Mouse (Mus musculus) forebrain, embryonic 14.5 days (tissue): ENCODE measurements at regions not wholly inside any gene's neighbourhood (a gene's known extent, or its start where the extent isn't known, plus 50 kb on each side); places are given as distances from the start of the nearest gene placed in this dataset.

Experiments used
- ATAC-seq: fragments of 200-750 bp; cut with Nextera tagmentation; 2 replicates; pipeline ENCODE4 v1.8.0; 2017; ENCODE audit warnings: mild to moderate bottlenecking, moderate library complexity
- DNase-seq: peaks from one replicate; pipeline ENCODE4 v3.0.0-alpha.2; 2015; ENCODE audit warnings: low spot score
- H3K27ac ChIP-seq: fragments of 300-500 bp; sonication (generic); 2 replicates; pipeline ENCODE4 v1.5.1; 2014; ENCODE audit warnings: low read depth, mild to moderate bottlenecking, control low read depth, low read length, moderate library complexity
- H3K27me3 ChIP-seq: fragments of 300-500 bp; sonication (generic); replicated peaks from 2 replicates; pipeline ENCODE4 v1.6.1; 2014; ENCODE audit warnings: low read length, control low read depth, mixed read lengths; ENCODE audit not compliant: control insufficient read depth, insufficient read depth
- H3K36me3 ChIP-seq: fragments of 300-500 bp; sonication (generic); 2 replicates; pipeline ENCODE4 v1.6.1; 2014; ENCODE audit warnings: low read length, control low read depth; ENCODE audit not compliant: control insufficient read depth, insufficient read depth
- H3K4me1 ChIP-seq: fragments of 300-500 bp; sonication (generic); 2 replicates; pipeline ENCODE4 v1.6.1; 2014; ENCODE audit warnings: antibody characterized with exemption, low read length, control low read depth; ENCODE audit not compliant: control insufficient read depth, insufficient read depth
- H3K4me2 ChIP-seq: fragments of 300-500 bp; sonication (generic); 2 replicates; pipeline ENCODE4 v1.6.1; 2014; ENCODE audit warnings: mild to moderate bottlenecking, control low read depth, low read length
- H3K4me3 ChIP-seq: fragments of 300-500 bp; sonication (generic); 2 replicates; pipeline ENCODE4 v1.5.1; 2014; ENCODE audit warnings: low read depth, low read length, control low read depth
- H3K9ac ChIP-seq: fragments of 300-500 bp; sonication (generic); 2 replicates; pipeline ENCODE4 v1.6.1; 2014; ENCODE audit warnings: mild to moderate bottlenecking, low read length, control low read depth, moderate library complexity
- H3K9me3 ChIP-seq: fragments of 300-500 bp; sonication (generic); replicated peaks from 2 replicates; pipeline ENCODE4 v1.6.1; 2016; ENCODE audit warnings: low read length, control low read depth, mixed read lengths; ENCODE audit not compliant: control insufficient read depth
- WGBS: fragments of 180-500 bp; shearing (Covaris S2); extraction: QIAGEN DNeasy Blood & Tissue Kit; methylation state at CpG from one replicate; pipeline ENCODE4 v1.1.7; 2014; 5-methylcytosine and 5-hydroxymethylcytosine counted together

- H3K36me3 ChIP-seq: no peaks in the 10 kb centered on the region
- no peak for ATAC-seq
- H3K4me1 ChIP-seq: no peaks in the 10 kb centered on the region
- H3K9ac ChIP-seq: no peak overlapping the region
- no peak overlapping the region for H3K4me2 ChIP-seq
- no peaks in the 10 kb centered on the region for H3K9me3 ChIP-seq
- no peaks in the 10 kb centered on the region for H3K27me3 ChIP-seq
- 77% methylated on average over 3 of the region's 3 CpGs for WGBS
- H3K4me3 ChIP-seq: no peak overlapping the region
- no peak for DNase-seq
- no peak overlapping the region for H3K27ac ChIP-seq
Measured at GRCm38 (mm10) chr2:131673351-131673750, 111.3 kb upstream of the Adra1d start.

- no peaks in the 10 kb centered on the region for H3K27me3 ChIP-seq
- ATAC-seq: no peak
- H3K9ac ChIP-seq: no peak overlapping the region
- no peak overlapping the region for H3K4me3 ChIP-seq
- H3K27ac ChIP-seq: no peak overlapping the region
- no peaks in the 10 kb centered on the region for H3K9me3 ChIP-seq
- H3K36me3 ChIP-seq: no peaks in the 10 kb centered on the region
- H3K4me2 ChIP-seq: no peak overlapping the region
- WGBS: 100% methylated on average over 1 of the region's 1 CpGs
- no peaks in the 10 kb centered on the region for H3K4me1 ChIP-seq
- no peak for DNase-seq
Measured at GRCm38 (mm10) chr2:131672646-131673045, 110.6 kb upstream of the Adra1d start.

GRCm38 (mm10) chr2:131672223-131672622 is 110.1 kb upstream of the Adra1d start:
- H3K9me3 ChIP-seq: no peaks in the 10 kb centered on the region
- H3K36me3 ChIP-seq: no peaks in the 10 kb centered on the region
- no peak overlapping the region for H3K27ac ChIP-seq
- WGBS: 49% methylated on average over 1 of the region's 1 CpGs
- no peaks in the 10 kb centered on the region for H3K4me1 ChIP-seq
- H3K9ac ChIP-seq: no peak overlapping the region
- ATAC-seq (no peak), DNase-seq (no peak)
- H3K4me2 ChIP-seq: no peak overlapping the region
- H3K27me3 ChIP-seq: no peaks in the 10 kb centered on the region
- H3K4me3 ChIP-seq: no peak overlapping the region

- Histone ChIP-seq H3K4me2 (no peak overlapping the region), H3K9me3 (no peaks in the 10 kb centered on the region), H3K4me1 (no peaks in the 10 kb centered on the region), H3K27ac (no peak overlapping the region), H3K27me3 (no peaks in the 10 kb centered on the region), H3K9ac (no peak overlapping the region), H3K36me3 (no peaks in the 10 kb centered on the region), H3K4me3 (no peak overlapping the region)
- ATAC-seq (no peak), DNase-seq (no peak)
Measured at GRCm38 (mm10) chr2:131670876-131671275, 108.8 kb upstream of the Adra1d start.

GRCm38 (mm10) chr2:131667874-131668273 is 105.8 kb upstream of the Adra1d start:
- ATAC-seq (no peak), DNase-seq (no peak)
- 86% methylated on average over 2 of the region's 2 CpGs for WGBS
- Histone ChIP-seq H3K4me3 (no peak overlapping the region), H3K4me2 (no peak overlapping the region), H3K9me3 (no peaks in the 10 kb centered on the region), H3K27ac (no peak overlapping the region), H3K27me3 (no peaks in the 10 kb centered on the region), H3K36me3 (no peaks in the 10 kb centered on the region), H3K4me1 (no peaks in the 10 kb centered on the region), H3K9ac (no peak overlapping the region)

GRCm38 (mm10) chr2:131666841-131667364 is 104.8 kb upstream of the Adra1d start:
- 77% methylated on average over 3 of the region's 3 CpGs for WGBS
- no peak overlapping the region for H3K27ac ChIP-seq
- H3K27me3 ChIP-seq: no peaks in the 10 kb centered on the region
- no peaks in the 10 kb centered on the region for H3K4me1 ChIP-seq
- no peak overlapping the region for H3K4me3 ChIP-seq
- ATAC-seq (no peak), DNase-seq (no peak)
- H3K9ac ChIP-seq: no peak overlapping the region
- H3K9me3 ChIP-seq: no peaks in the 10 kb centered on the region
- H3K4me2 ChIP-seq: no peak overlapping the region
- H3K36me3 ChIP-seq: no peaks in the 10 kb centered on the region

GRCm38 (mm10) chr2:131664575-131664974 is 102.5 kb upstream of the Adra1d start:
- H3K4me2 ChIP-seq: no peak overlapping the region
- no peaks in the 10 kb centered on the region for H3K9me3 ChIP-seq
- H3K4me3 ChIP-seq: no peak overlapping the region
- no peaks in the 10 kb centered on the region for H3K36me3 ChIP-seq
- no peak for DNase-seq
- 75% methylated on average over 3 of the region's 3 CpGs for WGBS
- no peak for ATAC-seq
- H3K27ac ChIP-seq: no peak overlapping the region
- no peak overlapping the region for H3K9ac ChIP-seq
- H3K4me1 ChIP-seq: no peaks in the 10 kb centered on the region
- no peaks in the 10 kb centered on the region for H3K27me3 ChIP-seq

- Histone ChIP-seq H3K9me3 (no peaks in the 10 kb centered on the region), H3K9ac (no peak overlapping the region), H3K36me3 (no peaks in the 10 kb centered on the region), H3K4me3 (no peak overlapping the region), H3K27me3 (no peaks in the 10 kb centered on the region), H3K4me2 (no peak overlapping the region), H3K4me1 (no peaks in the 10 kb centered on the region), H3K27ac (no peak overlapping the region)
- DNase-seq (no peak), ATAC-seq (no peak)
- 77% methylated on average over 8 of the region's 8 CpGs for WGBS
Measured at GRCm38 (mm10) chr2:131663199-131663809, 101.2 kb upstream of the Adra1d start.

- H3K4me3 ChIP-seq: no peak overlapping the region
- no peak overlapping the region for H3K9ac ChIP-seq
- no peak overlapping the region for H3K4me2 ChIP-seq
- H3K27me3 ChIP-seq: no peaks in the 10 kb centered on the region
- DNase-seq (no peak), ATAC-seq (no peak)
- no peaks in the 10 kb centered on the region for H3K36me3 ChIP-seq
- no peaks in the 10 kb centered on the region for H3K9me3 ChIP-seq
- no peaks in the 10 kb centered on the region for H3K4me1 ChIP-seq
- no peak overlapping the region for H3K27ac ChIP-seq
- 81% methylated on average over 5 of the region's 5 CpGs for WGBS
Measured at GRCm38 (mm10) chr2:131652197-131652596, 90.1 kb upstream of the Adra1d start.
